Mouse (Mus musculus): ENCODE measurements around the gene Dennd4b.

DNA sequence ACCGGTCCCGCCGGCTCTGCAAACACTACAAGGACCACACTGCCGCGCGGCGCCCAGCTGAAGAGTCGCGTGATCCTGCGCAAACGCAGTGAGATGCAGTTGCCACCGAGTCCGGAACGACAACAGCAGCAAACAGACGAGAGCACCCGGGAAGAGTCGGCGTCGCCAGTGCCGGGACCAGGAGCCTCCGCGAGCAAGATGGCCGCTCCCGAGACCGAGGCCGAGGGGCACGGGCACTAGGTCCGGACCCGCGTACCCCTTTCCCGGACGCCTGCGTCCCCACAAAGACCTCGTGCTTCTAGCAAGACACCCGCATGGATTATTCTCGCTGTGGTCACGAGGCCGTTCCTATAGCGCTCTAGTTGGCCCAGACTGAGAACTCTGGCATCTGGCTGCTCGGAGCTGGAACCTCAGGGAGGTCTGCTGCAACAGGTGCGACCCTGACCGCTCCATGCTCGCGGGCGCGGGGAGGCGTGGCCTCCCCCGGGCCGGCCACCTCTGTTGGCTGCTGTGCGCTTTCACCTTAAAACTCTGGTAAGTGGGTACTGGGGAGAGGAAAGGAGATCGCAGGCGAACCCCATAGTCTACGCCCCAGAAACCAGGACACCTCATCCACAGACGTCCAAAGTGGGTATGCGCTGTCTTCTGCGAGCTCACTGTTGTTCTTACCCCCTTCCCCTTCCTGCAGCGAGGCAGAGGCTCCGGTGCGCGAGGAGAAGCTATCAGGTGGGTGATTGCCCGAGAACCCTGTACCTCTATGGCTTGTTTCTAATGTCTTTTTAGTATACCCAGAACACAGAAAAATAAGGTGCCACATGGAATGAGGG, 33.3 kb upstream of the Dennd4b start, which contains the start of gene Jtb:
- TF ChIP-seq CTCF (IDR thresholded peaks at IDR 0.05; ENCODE audit: insufficient read depth, low read depth, low read length) (no peak), POLR2A (IDR thresholded peaks at IDR 0.05; ENCODE audit: insufficient read depth, low read depth, low read length) (peak; percentile 78; the same call in 1 of the 2 replicates)

All from olfactory bulb, adult 2 months (tissue).